Mouse (Mus musculus) stomach, postnatal 0 days (tissue): ENCODE data around the gene Igsf3. TPM values are rescaled to one million over a fixed set of nuclear protein-coding genes. Genes with fewer than 3 reads are reported as not detected.

ENCODE experiments used
- ATAC-seq: fragments of 200-750 bp; cut with Nextera tagmentation; 2 replicates; pipeline ENCODE4 v1.8.0; 2017; ENCODE audit not compliant: low FRiP score, low TSS enrichment
- DNase-seq: peaks from one replicate; pipeline ENCODE4 v3.0.0-alpha.2; 2016; ENCODE audit warnings: low spot score
- H3K27ac ChIP-seq: fragments of 300-500 bp; sonication (generic); replicated peaks from 2 replicates; pipeline ENCODE4 v1.5.1; 2014; ENCODE audit warnings: mild to moderate bottlenecking, control low read depth
- H3K27me3 ChIP-seq: fragments of 300-500 bp; sonication (generic); 2 replicates; pipeline ENCODE4 v1.6.1; 2014; ENCODE audit warnings: low read length; ENCODE audit not compliant: control insufficient read depth, insufficient read depth
- H3K36me3 ChIP-seq: fragments of 300-500 bp; sonication (generic); 2 replicates; pipeline ENCODE4 v1.6.1; 2014; ENCODE audit warnings: low read length, mixed read lengths; ENCODE audit not compliant: control insufficient read depth, insufficient read depth
- H3K4me1 ChIP-seq: fragments of 300-500 bp; sonication (generic); replicated peaks from 2 replicates; pipeline ENCODE4 v1.6.1; 2014; ENCODE audit warnings: antibody characterized with exemption; ENCODE audit not compliant: control insufficient read depth, insufficient read depth
- H3K4me2 ChIP-seq: fragments of 300-500 bp; sonication (generic); replicated peaks from 2 replicates; pipeline ENCODE4 v1.6.1; 2014; ENCODE audit warnings: low read depth, mild to moderate bottlenecking, control low read depth, moderate library complexity
- H3K4me3 ChIP-seq: fragments of 300-500 bp; sonication (generic); 2 replicates; pipeline ENCODE4 v1.5.1; 2014; ENCODE audit warnings: low read depth, low read length, control low read depth
- H3K9ac ChIP-seq: fragments of 300-500 bp; sonication (generic); 2 replicates; pipeline ENCODE4 v1.6.1; 2014; ENCODE audit warnings: mild to moderate bottlenecking, low read length, control low read depth, mixed read lengths
- H3K9me3 ChIP-seq: fragments of 300-500 bp; sonication (generic); 2 replicates; pipeline ENCODE4 v1.6.1; 2016; ENCODE audit warnings: low read length; ENCODE audit not compliant: control insufficient read depth
- CTCF ChIP-seq: IDR thresholded peaks from 2 replicates; pipeline ENCODE4 v1.5.1; 2016; ENCODE audit warnings: antibody characterized with exemption, low read depth, mild to moderate bottlenecking, moderate library complexity
- EP300 ChIP-seq: optimal IDR thresholded peaks from 2 replicates; pipeline ENCODE3; 2016; ENCODE audit warnings: antibody characterized with exemption
- WGBS: fragments of 180-500 bp; shearing (Covaris S2); extraction: QIAGEN DNeasy Blood & Tissue Kit; methylation state at CpG from one replicate; pipeline ENCODE4 v1.1.7; 2014; 5-methylcytosine and 5-hydroxymethylcytosine counted together
- polyA plus RNA-seq: library from polyadenylated mRNA; unstranded; fragments of >200 nt; fragmentation: Nextera tagmentation; extraction: Ambion mirVana; gene quantifications from 2 replicates; pipeline ENCODE4 v1.2.1, GENCODE M21; 2015

Gene Igsf3
- polyA plus RNA-seq, 1 experiment from 2014 or later: 12.4 TPM

DNA sequence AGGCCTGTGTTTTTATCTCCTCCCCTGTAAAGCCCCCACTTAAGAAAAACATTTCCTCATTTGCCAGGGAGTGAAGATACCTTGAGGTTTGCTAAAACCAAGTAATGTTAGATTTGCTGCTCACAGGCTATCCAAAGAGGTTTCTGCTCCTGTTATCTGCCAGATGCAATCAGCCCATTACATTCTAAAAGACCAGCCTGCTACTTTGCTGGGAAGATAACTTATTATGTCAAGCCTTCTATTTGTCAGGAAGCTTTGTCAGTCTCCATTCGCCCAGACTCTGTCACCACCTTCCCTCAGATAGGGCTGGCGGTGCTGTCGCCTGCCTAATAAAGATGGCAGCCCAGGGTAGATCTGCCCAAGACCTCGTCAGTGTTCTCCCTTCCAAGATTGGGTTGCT, 59.6 kb downstream of the Igsf3 start:
- WGBS: 83% methylated on average over 4 of the region's 4 CpGs
- DNase-seq (no peak), ATAC-seq (no peak)
- H3K27me3 ChIP-seq: no peaks in the 10 kb centered on the region
- peaks cover 14% of the 10 kb centered on the region for H3K36me3 ChIP-seq
- H3K9ac ChIP-seq: no peak overlapping the region
- no peak overlapping the region for H3K27ac ChIP-seq
- no peak overlapping the region for H3K4me2 ChIP-seq
- no peak overlapping the region for H3K4me3 ChIP-seq
- H3K9me3 ChIP-seq: no peaks in the 10 kb centered on the region
- TF ChIP-seq CTCF (no peak), EP300 (no peak)
- no peaks in the 10 kb centered on the region for H3K4me1 ChIP-seq

DNA sequence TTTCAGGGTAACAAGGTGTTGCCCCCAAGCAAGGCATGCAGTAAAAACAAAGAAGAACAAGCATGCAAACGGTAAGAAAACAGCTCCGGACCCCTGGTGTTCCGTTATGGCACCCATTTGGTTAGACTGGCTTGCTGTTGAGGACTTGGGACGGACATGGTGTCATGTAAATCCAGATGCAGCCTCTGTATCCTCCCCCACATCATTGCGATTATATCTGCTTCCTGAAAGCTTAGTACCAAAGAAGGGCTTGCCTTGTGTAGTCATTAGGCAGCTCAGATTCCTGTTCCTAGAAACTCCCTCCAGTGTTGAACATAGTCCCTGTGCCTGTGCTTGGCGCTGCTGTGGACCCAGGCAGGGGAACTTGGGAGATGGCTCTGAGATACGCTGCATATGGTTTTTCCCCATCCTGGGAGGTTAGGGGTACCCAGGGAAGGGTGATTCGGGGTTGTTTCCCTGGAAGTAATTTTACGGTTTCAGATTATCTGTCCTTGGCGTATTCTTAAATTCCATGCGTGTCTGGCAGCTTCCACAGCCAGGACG, 60.2 kb downstream of the Igsf3 start:
- Histone ChIP-seq H3K9me3 (no peaks in the 10 kb centered on the region), H3K27ac (no peak overlapping the region), H3K27me3 (no peaks in the 10 kb centered on the region), H3K4me3 (no peak overlapping the region), H3K4me2 (no peak overlapping the region), H3K9ac (no peak overlapping the region), H3K36me3 (peaks cover 14% of the 10 kb centered on the region), H3K4me1 (no peaks in the 10 kb centered on the region)
- DNase-seq (no peak), ATAC-seq (no peak)
- no peak for TF ChIP-seq CTCF
- TF ChIP-seq EP300: no peak
- WGBS: 85% methylated on average over 12 of the region's 12 CpGs

DNA sequence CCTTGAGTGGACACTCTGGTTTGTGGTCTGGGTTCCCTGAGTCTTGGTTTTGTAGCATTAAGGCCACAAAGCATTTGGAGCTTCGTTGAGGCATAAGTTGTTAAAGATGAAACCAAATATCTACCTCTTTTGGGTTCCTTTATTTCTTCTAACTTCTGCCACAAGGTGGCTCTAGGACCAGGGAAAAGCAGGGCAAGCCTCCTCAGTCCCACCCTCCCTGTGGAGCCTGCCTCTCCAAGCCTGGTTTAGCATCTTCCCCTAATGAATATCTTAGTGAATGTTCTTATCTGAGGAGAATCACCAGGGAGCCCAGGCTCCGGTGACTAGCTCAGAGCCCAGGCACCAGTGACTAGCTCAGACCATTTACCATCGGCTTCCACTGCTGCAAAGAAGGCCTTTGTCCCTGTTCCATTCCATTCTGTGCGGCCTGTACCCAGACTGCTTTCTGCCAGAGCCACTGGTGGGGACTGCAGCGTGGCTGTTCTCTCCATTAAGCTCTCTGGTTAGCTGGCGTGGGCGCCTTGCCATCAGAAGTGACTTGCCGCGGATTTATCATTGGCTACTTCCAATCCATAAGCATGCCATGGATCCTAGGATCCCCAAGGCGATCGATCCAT, 66.5 kb downstream of the Igsf3 start:
- DNase-seq (no peak), ATAC-seq (no peak)
- Histone ChIP-seq H3K4me3 (no peak overlapping the region), H3K27me3 (no peaks in the 10 kb centered on the region), H3K4me1 (no peaks in the 10 kb centered on the region), H3K4me2 (no peak overlapping the region), H3K27ac (no peak overlapping the region), H3K9ac (no peak overlapping the region), H3K9me3 (no peaks in the 10 kb centered on the region), H3K36me3 (peaks cover 8% of the 10 kb centered on the region)
- WGBS: 77% methylated on average over 11 of the region's 11 CpGs
- TF ChIP-seq CTCF: peak; percentile 67
- TF ChIP-seq EP300: no peak

DNA sequence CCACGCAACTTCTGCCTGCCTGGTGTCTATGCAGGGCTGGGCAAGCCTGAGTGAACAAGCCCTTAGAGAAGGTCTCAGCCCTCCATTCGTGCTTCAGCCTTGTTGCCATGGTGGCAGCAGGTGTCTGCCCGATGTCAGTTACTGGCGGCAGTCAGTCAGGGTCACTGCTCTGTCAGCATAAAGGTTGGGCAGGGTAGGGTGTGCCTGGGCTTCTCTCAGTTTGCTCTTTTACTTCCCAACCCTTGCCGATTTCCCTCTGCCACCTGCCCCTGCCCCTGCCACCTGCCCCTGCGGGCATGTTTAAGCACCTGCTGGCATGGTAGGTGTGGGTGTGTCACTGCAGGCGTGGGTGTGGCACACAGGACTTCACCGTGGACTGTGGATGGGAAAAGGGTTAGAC, 67.6 kb downstream of the Igsf3 start:
- no peak overlapping the region for H3K27ac ChIP-seq
- ATAC-seq: peak; percentile 42; the same call in 1 of the 2 replicates

DNA sequence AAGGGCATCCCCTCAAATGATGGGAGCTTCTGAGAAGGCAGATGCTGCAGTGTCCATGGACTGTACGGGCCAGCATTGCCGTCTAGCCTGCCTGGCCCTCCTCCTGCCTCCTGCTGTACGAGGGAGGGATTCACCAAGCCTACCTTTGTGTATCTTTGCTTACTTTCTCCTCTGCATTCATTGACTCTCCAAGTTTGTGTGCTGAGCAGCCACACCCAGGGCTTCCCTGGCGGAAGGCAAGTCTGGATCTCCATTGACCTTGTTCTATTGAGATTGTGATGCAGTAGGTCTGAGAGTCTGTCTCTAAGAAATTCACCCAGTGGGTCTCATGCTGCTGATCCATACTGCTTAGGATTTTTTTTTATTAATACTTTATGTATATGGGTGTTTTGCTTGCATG, 70.4 kb downstream of the Igsf3 start:
- Histone ChIP-seq H3K27me3 (no peaks in the 10 kb centered on the region), H3K9ac (no peak overlapping the region), H3K27ac (no peak overlapping the region), H3K4me1 (peaks cover 4% of the 10 kb centered on the region; the same call in 1 of the 2 replicates), H3K4me3 (no peak overlapping the region), H3K9me3 (no peaks in the 10 kb centered on the region), H3K36me3 (0 out of 2 replicates have a peak, but pooled peaks cover 3% of the 10 kb centered on the region), H3K4me2 (no peak overlapping the region)
- peak; percentile 46 for TF ChIP-seq CTCF
- TF ChIP-seq EP300: no peak
- WGBS: 62% methylated on average over 4 of the region's 4 CpGs
- ATAC-seq (0 out of 2 replicates have a peak, but pooled peaks have one; percentile 8), DNase-seq (peak; percentile 64)

More for the DNA sequence above, 67.6 kb downstream of the Igsf3 start:
- Histone ChIP-seq H3K9ac (no peak overlapping the region), H3K4me3 (no peak overlapping the region), H3K36me3 (peaks cover 5% of the 10 kb centered on the region), H3K4me1 (no peaks in the 10 kb centered on the region), H3K9me3 (no peaks in the 10 kb centered on the region), H3K27me3 (no peaks in the 10 kb centered on the region), H3K4me2 (no peak overlapping the region)
- 56% methylated on average over 8 of the region's 8 CpGs for WGBS
- TF ChIP-seq EP300 (no peak), CTCF (no peak)
- peak; percentile 23 for DNase-seq

DNA sequence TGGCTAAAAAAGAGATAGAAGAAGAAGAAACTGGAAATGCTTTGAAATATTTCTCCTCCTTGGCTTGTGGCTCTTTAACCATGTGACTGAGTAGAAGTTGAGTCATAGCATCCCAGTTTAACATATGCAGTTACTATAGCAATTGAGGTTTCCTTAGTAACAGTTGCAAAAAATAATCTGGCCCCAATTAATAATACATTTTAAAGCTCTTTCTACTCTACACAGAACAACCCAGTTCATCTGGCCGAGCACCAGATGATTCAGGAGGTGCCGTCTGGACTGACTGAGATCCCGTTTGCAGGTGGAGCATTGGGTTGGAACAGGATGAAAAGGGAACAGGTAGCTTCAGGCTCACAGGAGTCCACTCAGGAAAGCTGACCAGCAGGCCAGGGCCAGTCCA, 71.9 kb downstream of the Igsf3 start:
- Histone ChIP-seq H3K9ac (no peak overlapping the region), H3K27ac (no peak overlapping the region), H3K9me3 (no peaks in the 10 kb centered on the region), H3K4me2 (no peak overlapping the region), H3K27me3 (no peaks in the 10 kb centered on the region), H3K4me3 (no peak overlapping the region), H3K36me3 (0 out of 2 replicates have a peak, but pooled peaks cover 3% of the 10 kb centered on the region), H3K4me1 (peaks cover 4% of the 10 kb centered on the region; the same call in 1 of the 2 replicates)
- WGBS: 40% methylated on average over 3 of the region's 3 CpGs
- no peak for ATAC-seq
- no peak for DNase-seq
- no peak for TF ChIP-seq EP300
- no peak for TF ChIP-seq CTCF
